Mouse (Mus musculus) megakaryocyte, embryonic 14.5 days (primary cell): ENCODE data around the gene Edar.

ENCODE experiments used
- FLI1 ChIP-seq: IDR thresholded peaks from 2 replicates; pipeline ENCODE4 v1.6.1; 2012; ENCODE audit warnings: low read length, inconsistent platforms, mixed read lengths
- GATA1 ChIP-seq: IDR thresholded peaks from 3 replicates; pipeline ENCODE4 v1.6.1; 2012; ENCODE audit warnings: mixed read lengths, low read length, inconsistent platforms, borderline replicate concordance

GRCm38 (mm10) chr10:58585427-58586223 lies 89.8 kb downstream of the Edar start:
- TF ChIP-seq GATA1 (no peak), FLI1 (no peak)
